Mouse (Mus musculus) spleen, adult 2 months (tissue): ENCODE results near the gene Capn13. TPM values are rescaled to one million over a fixed set of nuclear protein-coding genes. Genes with fewer than 3 reads are reported as not detected.

Source experiments
- DNase-seq, 2 experiments: peaks; one replicate each; pipeline versions ENCODE4 v3.0.0 to v3.0.0-alpha.2; 2012 to 2021; ENCODE audit warnings: low spot score in 2 of 2, low read depth in 1 of 2
- H3K27ac ChIP-seq: fragments of 200-500 bp; 2 replicates; pipeline ENCODE4 v1.5.1; 2012; ENCODE audit warnings: low read length, inconsistent platforms; ENCODE audit not compliant: insufficient read depth
- H3K27me3 ChIP-seq: fragments of 200-500 bp; 2 replicates; pipeline ENCODE4 v1.6.1; 2012; ENCODE audit warnings: mild to moderate bottlenecking, moderate library complexity, low read length, inconsistent platforms; ENCODE audit not compliant: control insufficient read depth, insufficient read depth
- H3K36me3 ChIP-seq: fragments of 200-500 bp; 2 replicates; pipeline ENCODE4 v1.6.1; 2012; ENCODE audit warnings: mild to moderate bottlenecking, low read length, inconsistent platforms; ENCODE audit not compliant: control insufficient read depth, insufficient read depth
- H3K4me1 ChIP-seq: fragments of 200-500 bp; 2 replicates; pipeline ENCODE4 v1.6.1; 2011; ENCODE audit warnings: inconsistent platforms; ENCODE audit not compliant: control insufficient read depth, insufficient read depth, insufficient read length
- H3K4me3 ChIP-seq: fragments of 200-500 bp; 2 replicates; pipeline ENCODE4 v1.5.1; 2011; ENCODE audit warnings: mild to moderate bottlenecking, inconsistent platforms; ENCODE audit not compliant: insufficient read depth, insufficient read length; ENCODE audit errors: extremely low read depth
- CTCF ChIP-seq: fragments of 200-500 bp; IDR thresholded peaks from 2 replicates; pipeline ENCODE4 v1.5.1; 2011; ENCODE audit warnings: mild to moderate bottlenecking, inconsistent platforms; ENCODE audit not compliant: insufficient read depth, insufficient read length, insufficient replicate concordance; ENCODE audit errors: extremely low read depth
- POLR2A ChIP-seq: fragments of 200-500 bp; IDR thresholded peaks from 2 replicates; pipeline ENCODE4 v1.6.1; 2011; ENCODE audit warnings: low read depth, low read length, inconsistent platforms
- WGBS: fragments of 180-500 bp; shearing (Covaris S2); methylation state at CpG from one replicate; pipeline ENCODE4 v1.1.7; 2018; 5-methylcytosine and 5-hydroxymethylcytosine counted together
- polyA plus RNA-seq: library from polyadenylated mRNA; depleted of rRNA; stranded (reverse); fragments of >200 nt; gene quantifications from 2 replicates; pipeline ENCODE4 v1.2.3, GENCODE M21; 2012

Capn13 gene
- polyA plus RNA-seq, 1 experiment, result not detected

DNA sequence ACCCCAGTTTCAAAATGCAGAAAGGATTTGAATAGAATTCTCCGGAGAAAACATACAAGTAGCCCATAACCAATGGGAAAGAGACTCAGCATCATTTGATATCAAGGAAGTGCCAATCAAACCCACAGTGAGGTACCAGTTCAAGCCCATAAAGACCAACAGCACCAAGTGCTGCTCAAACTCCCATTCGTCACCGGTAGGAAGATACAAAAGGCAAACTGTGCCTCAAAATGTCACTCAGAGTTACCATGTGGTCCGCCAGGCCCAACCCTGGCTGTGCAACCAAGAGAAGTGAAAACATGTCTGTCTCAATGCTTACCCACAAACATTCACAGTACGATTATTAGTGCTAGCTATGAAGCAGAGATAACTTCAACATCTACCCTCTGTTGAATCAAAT lies 89.2 kb downstream of the Capn13 start:
- H3K36me3 ChIP-seq, result no peaks in the 10 kb centered on the region
- H3K27ac ChIP-seq, result no peak overlapping the region
- DNase-seq, result no peak
- 91% methylated on average over 5 of the region's 5 CpGs for WGBS
- no peaks in the 10 kb centered on the region for H3K4me1 ChIP-seq
- TF ChIP-seq POLR2A, result no peak
- TF ChIP-seq CTCF, result no peak
- no peaks in the 10 kb centered on the region for H3K27me3 ChIP-seq
- H3K4me3 ChIP-seq, result no peak overlapping the region

GRCm38 (mm10) chr17:73308691-73309090 lies 92.0 kb downstream of the Capn13 start:
- H3K4me1 ChIP-seq, result no peaks in the 10 kb centered on the region
- WGBS, result 86% methylated on average over 4 of the region's 4 CpGs
- no peak overlapping the region for H3K27ac ChIP-seq
- TF ChIP-seq POLR2A (no peak), CTCF (no peak)
- no peaks in the 10 kb centered on the region for H3K36me3 ChIP-seq
- H3K27me3 ChIP-seq, result no peaks in the 10 kb centered on the region
- no peak overlapping the region for H3K4me3 ChIP-seq
- no peak for DNase-seq

DNA sequence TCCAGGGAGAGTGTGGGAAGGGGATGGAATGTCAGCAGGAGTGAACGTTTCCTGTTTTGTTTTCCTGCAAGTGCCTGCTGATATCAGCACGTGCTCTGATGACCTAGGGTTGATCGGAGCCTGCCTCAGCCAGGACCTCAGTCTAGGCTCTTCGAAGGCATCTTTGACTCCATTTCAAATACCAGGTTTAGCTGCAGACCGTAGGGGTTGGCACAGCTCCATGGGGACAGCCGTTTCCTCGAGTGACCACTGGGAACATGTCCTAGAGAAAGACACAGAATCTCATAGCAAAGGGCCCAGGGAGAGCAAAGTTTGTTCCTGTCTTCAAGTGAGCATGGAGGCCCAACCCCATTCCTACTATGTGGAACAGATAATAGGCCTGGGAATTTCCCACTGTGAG lies 94.0 kb downstream of the Capn13 start:
- DNase-seq, result no peak
- Histone ChIP-seq H3K27me3 (no peaks in the 10 kb centered on the region), H3K36me3 (no peaks in the 10 kb centered on the region), H3K4me1 (no peaks in the 10 kb centered on the region), H3K27ac (no peak overlapping the region), H3K4me3 (no peak overlapping the region)
- TF ChIP-seq CTCF, result no peak
- no peak for TF ChIP-seq POLR2A
- 66% methylated on average over 7 of the region's 7 CpGs for WGBS

DNA sequence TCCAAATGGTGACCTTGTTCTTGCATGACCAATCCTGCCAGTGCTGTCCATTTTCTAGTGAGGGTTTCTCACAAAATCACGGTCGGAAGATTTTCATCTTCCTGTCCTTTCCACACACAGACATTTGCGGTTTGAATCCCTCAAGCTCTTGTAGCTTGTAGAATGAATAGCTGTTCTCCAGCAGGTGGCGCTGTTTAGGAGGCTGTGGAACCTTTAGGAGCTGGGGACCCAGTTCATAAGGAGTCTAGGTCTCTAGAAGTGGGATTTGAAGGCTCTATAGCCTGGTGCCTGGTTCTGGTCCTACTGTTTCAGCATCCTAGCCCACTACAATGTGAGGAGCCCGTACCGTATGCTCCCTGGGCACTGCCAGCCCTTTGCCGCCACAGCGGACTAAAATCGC lies 95.0 kb downstream of the Capn13 start:
- peak; percentile 60; the same call in 1 of the 2 replicates for TF ChIP-seq CTCF
- TF ChIP-seq POLR2A, result no peak
- DNase-seq, result peak; percentile 33 to 36
- no peaks in the 10 kb centered on the region for H3K4me1 ChIP-seq
- no peaks in the 10 kb centered on the region for H3K36me3 ChIP-seq
- no peak overlapping the region for H3K4me3 ChIP-seq
- no peak overlapping the region for H3K27ac ChIP-seq
- H3K27me3 ChIP-seq, result no peaks in the 10 kb centered on the region
- 53% methylated on average over 9 of the region's 9 CpGs for WGBS

DNA sequence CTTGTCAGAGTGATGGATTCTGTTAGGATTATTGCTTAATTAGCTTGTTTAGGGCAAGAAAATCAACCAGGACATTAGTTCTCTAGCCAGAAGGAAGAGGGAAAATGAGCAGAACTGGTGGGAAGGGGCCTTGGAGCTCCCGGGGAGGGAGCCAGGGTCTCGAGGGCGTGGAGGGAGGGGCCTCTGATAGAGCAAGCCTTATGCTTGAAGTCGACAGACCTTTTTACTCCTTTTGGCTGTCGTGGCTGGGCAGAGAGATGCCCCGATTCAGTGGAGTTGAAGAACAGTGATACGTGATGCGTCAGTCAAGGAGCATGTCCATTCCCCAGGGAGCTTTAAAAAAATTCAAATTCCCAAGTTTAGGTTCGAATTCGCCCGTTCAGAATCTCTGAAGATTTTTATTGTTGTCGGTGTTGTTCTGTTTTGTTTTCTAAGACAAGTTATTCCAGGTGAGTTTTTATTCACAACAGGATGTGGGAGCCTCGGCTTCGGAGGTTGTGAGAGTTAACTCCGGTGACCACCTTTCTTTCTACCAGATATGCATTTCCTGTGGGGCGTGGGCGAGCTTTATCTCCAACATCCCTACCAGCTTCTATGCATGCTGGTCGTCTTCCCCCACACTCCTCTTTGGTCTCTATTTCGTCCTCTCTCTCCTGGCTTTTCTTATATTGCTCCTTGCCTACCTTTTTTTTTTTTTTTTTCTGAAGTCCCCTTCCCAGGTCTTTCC lies 96.4 kb downstream of the Capn13 start:
- Histone ChIP-seq H3K27me3 (no peaks in the 10 kb centered on the region), H3K4me3 (no peak overlapping the region)
- WGBS, result 30% methylated on average over 19 of the region's 19 CpGs

GRCm38 (mm10) chr17:73303676-73304075 lies 97.0 kb downstream of the Capn13 start:
- no peak for TF ChIP-seq CTCF
- no peak for TF ChIP-seq POLR2A
- no peak for DNase-seq
- Histone ChIP-seq H3K36me3 (no peaks in the 10 kb centered on the region), H3K27me3 (no peaks in the 10 kb centered on the region), H3K27ac (no peak overlapping the region), H3K4me3 (no peak overlapping the region), H3K4me1 (no peaks in the 10 kb centered on the region)
- 72% methylated on average over 13 of the region's 13 CpGs for WGBS

More for the DNA sequence above, 96.4 kb downstream of the Capn13 start:
- H3K27ac ChIP-seq, result no peak overlapping the region
- TF ChIP-seq CTCF (no peak), POLR2A (no peak)
- H3K36me3 ChIP-seq, result no peaks in the 10 kb centered on the region
- DNase-seq, result no peak
- no peaks in the 10 kb centered on the region for H3K4me1 ChIP-seq

DNA sequence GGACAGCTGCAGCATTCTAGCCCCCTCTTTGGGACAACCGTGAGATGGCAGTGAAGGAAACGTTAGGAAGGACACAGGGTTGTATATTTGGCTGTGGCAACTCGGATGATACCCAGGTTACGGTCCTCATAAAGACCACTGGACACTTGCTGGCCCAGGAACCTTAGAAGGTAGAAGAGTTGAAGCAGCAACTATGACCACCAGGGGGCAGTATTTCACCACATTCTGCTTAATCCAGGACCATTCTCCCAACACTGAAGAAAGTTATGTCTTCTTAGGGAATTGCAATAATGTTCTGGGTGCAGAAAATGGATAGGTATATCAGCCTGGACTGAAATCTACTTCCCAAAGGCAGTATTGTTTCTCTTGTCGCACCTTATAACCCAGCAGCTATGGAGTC lies 97.4 kb downstream of the Capn13 start:
- no peak overlapping the region for H3K4me3 ChIP-seq
- peak; percentile 33 to 49 for DNase-seq
- H3K27me3 ChIP-seq, result no peaks in the 10 kb centered on the region
- no peaks in the 10 kb centered on the region for H3K4me1 ChIP-seq
- WGBS, result 30% methylated on average over 5 of the region's 5 CpGs
- TF ChIP-seq POLR2A (no peak), CTCF (peak; percentile 29; the same call in 1 of the 2 replicates)
- H3K36me3 ChIP-seq, result no peaks in the 10 kb centered on the region
- H3K27ac ChIP-seq, result no peak overlapping the region
